Mouse (Mus musculus): Measurements from ENCODE around the gene Stx8. TPM values are rescaled to one million over a fixed set of nuclear protein-coding genes. Genes with fewer than 3 reads are reported as not detected.

Stx8 gene
- polyA plus RNA-seq, 1 experiment = 13.0 TPM

DNA sequence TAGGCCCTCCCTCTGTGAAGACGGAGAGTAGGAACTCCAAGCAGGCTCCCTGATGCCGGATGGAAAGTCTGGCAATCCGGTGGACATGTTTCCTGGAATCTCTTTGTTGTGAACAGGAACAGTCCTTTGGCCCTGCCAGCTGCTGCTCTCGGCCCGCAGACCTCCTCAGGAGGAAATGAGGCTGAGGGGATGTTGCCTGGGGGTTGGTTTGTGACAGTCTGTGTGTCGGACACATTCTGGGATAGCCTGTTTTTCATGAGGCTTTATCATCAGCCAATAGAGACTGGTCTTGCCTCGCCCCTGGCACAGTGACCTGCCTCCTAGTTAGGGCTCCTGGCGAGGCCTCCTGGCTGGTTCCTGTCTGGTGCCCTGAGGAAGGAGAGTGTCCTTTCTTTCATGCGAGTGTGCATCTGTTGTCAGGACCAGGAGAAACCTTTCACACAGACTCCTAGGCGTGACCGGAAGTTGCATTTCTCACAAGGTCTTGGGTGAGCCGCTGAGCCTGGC is 222.8 kb downstream of the Stx8 start:
- TF ChIP-seq CTCF (IDR thresholded peaks at IDR 0.05; ENCODE audit: control insufficient read depth, insufficient read depth, low read length) (no peak), POLR2A (IDR thresholded peaks at IDR 0.05; ENCODE audit: borderline replicate concordance, control insufficient read depth, low read depth, low read length) (no peak)
- Histone ChIP-seq H3K4me3 (replicated peaks; ENCODE audit: control insufficient read depth, low read depth, low read length) (no peak overlapping the region), H3K27ac (ENCODE audit: control insufficient read depth, insufficient read depth, low read depth, low read length, poor library complexity) (no peak overlapping the region), H3K4me1 (ENCODE audit: control insufficient read depth, insufficient read depth, low read length) (no peaks in the 10 kb centered on the region)
- 59% methylated on average over 12 of the region's 12 CpGs for WGBS

DNA sequence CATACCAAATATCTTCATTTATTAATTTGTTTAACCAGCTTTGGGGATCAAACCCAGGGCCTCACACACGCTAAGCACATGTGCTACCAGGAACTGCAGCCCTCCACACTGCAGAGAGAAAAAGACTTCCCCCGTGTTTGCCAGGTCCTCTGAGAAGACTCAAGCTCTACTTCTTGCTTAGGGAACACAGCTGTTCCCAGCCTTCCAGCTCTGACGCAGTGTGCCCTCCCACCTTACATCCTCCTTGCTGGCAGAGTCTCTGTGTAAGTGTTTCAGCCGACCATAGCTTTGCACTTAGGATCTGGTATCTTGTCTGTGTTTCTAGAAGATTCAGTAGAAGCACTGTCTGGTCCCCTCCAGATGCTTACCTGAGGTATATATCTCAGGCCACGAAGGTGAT is 224.9 kb downstream of the Stx8 start:
- WGBS = 77% methylated on average over 5 of the region's 5 CpGs

DNA sequence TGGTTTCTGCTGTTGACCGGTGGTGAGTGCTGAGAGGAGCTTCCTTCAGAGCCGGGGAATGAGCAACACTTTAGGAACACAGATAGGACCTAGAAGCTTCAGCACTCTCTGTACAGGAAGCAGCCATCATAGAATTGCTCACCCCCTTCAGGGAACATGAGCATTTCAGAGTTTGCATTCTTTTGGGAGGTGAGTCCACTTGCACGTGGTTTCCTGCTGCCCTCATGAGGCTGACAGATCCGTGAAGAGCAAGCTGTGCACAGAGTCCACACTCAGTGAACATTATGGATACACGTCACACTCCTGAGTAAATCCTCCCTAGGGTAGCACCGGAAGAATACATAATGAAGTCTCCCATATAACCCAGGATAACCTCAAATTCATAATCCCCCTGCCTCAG is 229.2 kb downstream of the Stx8 start:
- WGBS = 56% methylated on average over 6 of the region's 6 CpGs
- TF ChIP-seq CTCF (IDR thresholded peaks at IDR 0.05; ENCODE audit: control insufficient read depth, insufficient read depth, low read length) (no peak), POLR2A (IDR thresholded peaks at IDR 0.05; ENCODE audit: borderline replicate concordance, control insufficient read depth, low read depth, low read length) (no peak)
- peaks cover 2% of the 10 kb centered on the region for H3K4me1 ChIP-seq (ENCODE audit: control insufficient read depth, insufficient read depth, low read length)
- H3K4me3 ChIP-seq (replicated peaks; ENCODE audit: control insufficient read depth, low read depth, low read length) = no peak overlapping the region
- H3K27ac ChIP-seq (ENCODE audit: control insufficient read depth, insufficient read depth, low read depth, low read length, poor library complexity) = no peak overlapping the region

More for the DNA sequence above, 224.9 kb downstream of the Stx8 start:
- Histone ChIP-seq H3K27ac (ENCODE audit: control insufficient read depth, insufficient read depth, low read depth, low read length, poor library complexity) (no peak overlapping the region), H3K4me1 (ENCODE audit: control insufficient read depth, insufficient read depth, low read length) (no peaks in the 10 kb centered on the region), H3K4me3 (replicated peaks; ENCODE audit: control insufficient read depth, low read depth, low read length) (no peak overlapping the region)
- no peak for TF ChIP-seq CTCF (IDR thresholded peaks at IDR 0.05; ENCODE audit: control insufficient read depth, insufficient read depth, low read length)
- TF ChIP-seq POLR2A (IDR thresholded peaks at IDR 0.05; ENCODE audit: borderline replicate concordance, control insufficient read depth, low read depth, low read length) = no peak

DNA sequence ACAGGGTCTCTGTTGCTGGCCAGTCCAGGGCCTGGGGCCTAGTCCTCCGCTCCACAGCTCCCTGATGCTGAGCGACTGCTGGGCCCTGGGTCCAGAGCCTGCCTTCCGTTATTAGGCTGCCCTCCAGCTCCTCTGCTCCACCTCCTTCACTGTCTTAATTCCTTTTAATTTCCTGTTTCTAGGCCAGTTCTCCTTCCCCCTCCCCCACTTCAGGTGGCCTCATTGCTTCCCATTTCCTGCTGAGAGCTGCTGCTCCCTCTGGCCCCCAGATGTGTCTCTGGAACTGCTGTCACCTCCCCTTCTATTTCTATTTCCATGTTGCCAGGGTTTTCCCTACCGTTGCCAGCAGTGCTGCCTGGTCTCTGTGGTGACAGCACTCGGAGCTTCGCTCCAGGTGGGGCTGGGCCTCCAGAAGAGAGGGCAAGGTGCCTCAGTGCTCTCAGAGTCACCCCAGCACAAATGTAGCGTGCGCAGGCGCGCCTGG is 229.7 kb downstream of the Stx8 start:
- Histone ChIP-seq H3K4me3 (replicated peaks; ENCODE audit: control insufficient read depth, low read depth, low read length) (no peak overlapping the region), H3K4me1 (ENCODE audit: control insufficient read depth, insufficient read depth, low read length) (peaks cover 2% of the 10 kb centered on the region), H3K27ac (ENCODE audit: control insufficient read depth, insufficient read depth, low read depth, low read length, poor library complexity) (no peak overlapping the region)
- 78% methylated on average over 10 of the region's 10 CpGs for WGBS
- TF ChIP-seq POLR2A (IDR thresholded peaks at IDR 0.05; ENCODE audit: borderline replicate concordance, control insufficient read depth, low read depth, low read length) = no peak
- no peak for TF ChIP-seq CTCF (IDR thresholded peaks at IDR 0.05; ENCODE audit: control insufficient read depth, insufficient read depth, low read length)

DNA sequence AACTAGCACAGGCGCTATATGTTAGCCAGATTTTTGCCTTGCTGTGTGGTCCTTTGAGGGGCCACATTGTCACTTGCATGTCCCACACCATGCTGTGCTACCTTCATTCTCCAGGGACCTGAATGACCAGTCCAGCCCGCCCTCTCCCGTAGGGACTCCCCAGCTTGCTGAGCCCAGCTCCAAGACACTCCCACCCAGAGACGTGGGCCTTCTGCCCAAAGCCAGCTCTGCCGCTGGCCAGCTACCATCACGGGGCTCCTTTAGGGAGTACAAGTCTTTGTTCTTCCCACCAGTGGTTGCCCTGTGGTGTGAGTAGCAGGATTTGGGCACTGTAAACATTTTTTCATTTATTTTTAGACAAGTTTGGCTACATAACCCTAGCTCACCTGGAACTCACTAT is 230.6 kb downstream of the Stx8 start:
- WGBS = 77% methylated on average over 6 of the region's 6 CpGs
- peaks cover 4% of the 10 kb centered on the region for H3K4me1 ChIP-seq (ENCODE audit: control insufficient read depth, insufficient read depth, low read length)
- H3K27ac ChIP-seq (ENCODE audit: control insufficient read depth, insufficient read depth, low read depth, low read length, poor library complexity) = no peak overlapping the region
- H3K4me3 ChIP-seq (replicated peaks; ENCODE audit: control insufficient read depth, low read depth, low read length) = no peak overlapping the region
- TF ChIP-seq POLR2A (IDR thresholded peaks at IDR 0.05; ENCODE audit: borderline replicate concordance, control insufficient read depth, low read depth, low read length) (no peak), CTCF (IDR thresholded peaks at IDR 0.05; ENCODE audit: control insufficient read depth, insufficient read depth, low read length) (no peak)

DNA sequence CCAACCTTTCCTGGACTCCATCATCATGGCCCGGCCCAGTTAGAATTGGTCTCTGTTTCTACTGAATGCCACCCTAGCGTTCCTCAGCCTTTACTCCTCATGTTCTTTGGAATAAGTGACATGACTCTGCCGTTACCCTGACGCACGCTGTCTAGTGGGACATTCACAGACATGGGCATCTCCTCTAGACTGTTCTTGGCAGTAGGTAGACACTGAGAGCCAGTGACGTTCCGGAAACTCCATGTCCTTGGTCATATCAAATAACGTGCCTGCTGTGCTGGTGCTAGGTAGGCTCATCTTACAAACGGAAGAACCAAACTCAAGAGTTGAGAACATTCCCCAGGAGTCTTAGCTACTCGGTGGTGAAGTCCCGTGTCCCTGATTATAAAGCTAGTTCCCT is 231.5 kb downstream of the Stx8 start:
- Histone ChIP-seq H3K4me3 (replicated peaks; ENCODE audit: control insufficient read depth, low read depth, low read length) (no peak overlapping the region), H3K27ac (ENCODE audit: control insufficient read depth, insufficient read depth, low read depth, low read length, poor library complexity) (no peak overlapping the region), H3K4me1 (ENCODE audit: control insufficient read depth, insufficient read depth, low read length) (peaks cover 6% of the 10 kb centered on the region)
- TF ChIP-seq CTCF (IDR thresholded peaks at IDR 0.05; ENCODE audit: control insufficient read depth, insufficient read depth, low read length) = no peak
- TF ChIP-seq POLR2A (IDR thresholded peaks at IDR 0.05; ENCODE audit: borderline replicate concordance, control insufficient read depth, low read depth, low read length) = no peak
- 84% methylated on average over 11 of the region's 11 CpGs for WGBS

DNA sequence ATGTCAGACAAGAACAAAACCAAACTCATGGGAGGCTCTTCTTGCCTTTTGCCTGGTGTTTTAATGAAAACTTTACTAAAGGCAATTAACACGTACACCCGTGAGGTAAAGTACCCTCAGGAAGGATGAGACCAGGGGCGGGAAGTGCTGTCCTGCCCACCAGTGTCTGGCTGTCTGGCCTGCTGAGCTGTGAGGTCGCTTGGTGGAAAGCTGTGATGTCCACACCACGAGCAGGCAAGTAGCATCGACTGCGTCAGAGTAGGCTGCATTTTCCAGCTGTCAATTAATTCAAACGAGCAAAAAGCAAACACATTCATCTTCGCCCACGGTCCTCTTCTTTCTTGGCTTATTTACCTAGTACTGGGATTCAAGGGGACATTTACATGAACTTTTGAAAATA is 232.7 kb downstream of the Stx8 start:
- Histone ChIP-seq H3K4me3 (replicated peaks; ENCODE audit: control insufficient read depth, low read depth, low read length) (no peak overlapping the region), H3K4me1 (ENCODE audit: control insufficient read depth, insufficient read depth, low read length) (peaks cover 6% of the 10 kb centered on the region), H3K27ac (ENCODE audit: control insufficient read depth, insufficient read depth, low read depth, low read length, poor library complexity) (peak overlapping the region; percentile 10; the same call in 1 of the 2 replicates)
- TF ChIP-seq POLR2A (IDR thresholded peaks at IDR 0.05; ENCODE audit: borderline replicate concordance, control insufficient read depth, low read depth, low read length) = no peak
- TF ChIP-seq CTCF (IDR thresholded peaks at IDR 0.05; ENCODE audit: control insufficient read depth, insufficient read depth, low read length) = no peak
- 71% methylated on average over 10 of the region's 10 CpGs for WGBS

DNA sequence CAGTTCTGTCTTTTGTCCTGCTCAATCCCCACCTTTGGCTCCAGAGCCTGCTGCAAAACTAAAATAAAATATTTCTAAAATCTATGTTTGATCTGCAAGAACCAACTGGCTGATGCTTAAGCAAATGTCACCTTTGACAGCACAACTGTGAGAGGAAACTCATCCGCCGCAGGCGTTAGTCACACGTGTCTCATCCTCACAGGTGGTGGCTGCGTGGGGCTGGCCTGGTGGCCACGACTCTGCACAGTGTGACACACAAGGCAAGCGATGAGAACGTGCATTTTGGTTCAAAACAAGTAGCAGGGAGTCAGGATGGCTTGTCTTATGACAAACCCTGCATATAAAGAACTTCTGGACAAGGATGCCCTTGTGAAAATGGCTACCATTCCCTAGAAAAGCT is 233.1 kb downstream of the Stx8 start:
- Histone ChIP-seq H3K4me3 (replicated peaks; ENCODE audit: control insufficient read depth, low read depth, low read length) (no peak overlapping the region), H3K27ac (ENCODE audit: control insufficient read depth, insufficient read depth, low read depth, low read length, poor library complexity) (peak overlapping the region; percentile 37; the same call in 1 of the 2 replicates), H3K4me1 (ENCODE audit: control insufficient read depth, insufficient read depth, low read length) (peaks cover 6% of the 10 kb centered on the region)
- TF ChIP-seq CTCF (IDR thresholded peaks at IDR 0.05; ENCODE audit: control insufficient read depth, insufficient read depth, low read length) (no peak), POLR2A (IDR thresholded peaks at IDR 0.05; ENCODE audit: borderline replicate concordance, control insufficient read depth, low read depth, low read length) (no peak)
- 49% methylated on average over 8 of the region's 8 CpGs for WGBS

Measured in bone marrow, adult 2 months (tissue).